Mouse (Mus musculus) A20 (cell line): Measurements from ENCODE around the gene Ern1.
"Not testable (repeated sequence)": the region's sequence is repeated elsewhere in the genome, so short reads cannot be mapped to it uniquely, and the experiment has no call there.

Experiments used
- DNase-seq: peaks from one replicate; pipeline ENCODE4 v3.0.0-alpha.2; 2011; ENCODE audit warnings: low read depth, low spot score

The Ern1 gene

DNA sequence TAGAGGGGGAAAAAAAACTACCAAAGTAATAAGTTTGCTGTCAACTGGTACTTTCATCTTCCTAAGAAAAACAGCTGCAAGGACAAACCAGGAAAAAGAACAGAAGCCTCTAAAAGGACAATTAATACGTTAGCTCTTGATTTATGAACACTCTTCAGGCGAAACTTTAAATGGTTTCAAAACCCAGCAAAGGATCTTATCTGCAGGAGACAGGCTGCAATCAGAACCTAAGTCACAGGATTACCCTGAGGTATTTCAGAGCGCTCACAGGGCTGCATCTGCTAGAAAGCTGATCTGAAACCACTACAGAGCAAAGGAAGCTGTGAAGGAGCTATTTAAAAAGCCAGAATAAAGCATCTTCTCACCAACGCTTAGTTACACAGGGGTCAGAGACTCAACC is 6.0 kb downstream of the Ern1 start:
- peak; percentile 70 for DNase-seq

DNA sequence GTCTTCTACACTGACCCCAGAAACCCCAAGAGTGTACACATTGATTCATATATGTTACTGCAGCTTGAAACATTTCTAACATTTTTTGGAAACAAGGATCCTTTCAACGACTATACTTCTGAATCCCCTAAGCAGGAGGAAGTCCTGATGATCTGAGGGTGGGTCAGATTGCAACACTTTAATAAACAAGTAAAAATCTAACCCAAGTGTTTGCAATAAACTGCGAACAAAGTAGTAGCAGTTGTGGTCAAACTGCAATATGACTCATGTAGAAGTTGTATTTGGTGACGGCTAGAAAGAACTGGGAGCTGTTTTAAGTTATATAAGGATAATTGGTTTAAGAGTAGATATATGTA is 7.1 kb downstream of the Ern1 start:
- no peak for DNase-seq

DNA sequence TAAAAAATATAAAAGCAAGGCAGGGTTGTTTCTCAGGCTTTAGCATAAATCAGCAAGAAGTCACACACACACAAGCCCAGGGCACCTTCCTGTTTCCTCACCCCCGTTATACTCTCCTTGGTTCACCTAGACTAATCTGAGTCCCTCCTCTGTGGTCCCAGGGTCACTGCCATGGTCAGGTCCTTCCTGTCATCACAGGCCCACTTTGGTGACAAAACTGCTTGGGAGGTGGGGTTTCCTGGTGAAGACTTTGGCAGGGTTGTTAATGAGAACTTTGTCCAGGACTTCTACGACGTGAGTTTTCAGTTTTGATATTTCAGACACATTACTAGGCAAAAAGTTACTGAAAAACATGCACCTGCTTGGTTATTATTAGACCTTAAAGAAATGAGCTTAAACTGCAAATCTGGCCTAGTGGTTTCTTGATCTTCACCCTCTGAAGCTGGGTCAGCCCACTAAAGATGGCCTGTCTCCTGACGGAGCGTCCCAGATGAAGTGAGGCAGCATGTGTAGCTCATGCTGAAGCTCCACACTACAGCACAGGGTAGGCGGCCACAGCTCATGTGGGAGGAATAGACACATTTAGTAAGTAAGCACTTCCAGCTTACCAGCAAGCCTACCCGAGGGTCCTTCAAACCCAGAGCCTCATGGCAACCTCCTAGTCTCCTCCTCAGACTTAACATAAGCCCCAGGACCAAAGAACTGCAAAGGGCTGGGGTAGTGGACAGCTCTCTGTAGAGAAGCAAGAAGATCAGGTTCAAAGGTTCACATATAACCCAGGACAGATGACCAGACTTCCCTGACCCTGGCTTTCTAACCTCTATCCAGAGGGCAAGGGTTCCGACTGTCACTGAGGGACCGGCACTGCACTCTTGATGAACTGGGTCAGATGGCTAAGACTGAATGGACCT is 7.8 kb downstream of the Ern1 start:
- DNase-seq: peak; percentile 69

DNA sequence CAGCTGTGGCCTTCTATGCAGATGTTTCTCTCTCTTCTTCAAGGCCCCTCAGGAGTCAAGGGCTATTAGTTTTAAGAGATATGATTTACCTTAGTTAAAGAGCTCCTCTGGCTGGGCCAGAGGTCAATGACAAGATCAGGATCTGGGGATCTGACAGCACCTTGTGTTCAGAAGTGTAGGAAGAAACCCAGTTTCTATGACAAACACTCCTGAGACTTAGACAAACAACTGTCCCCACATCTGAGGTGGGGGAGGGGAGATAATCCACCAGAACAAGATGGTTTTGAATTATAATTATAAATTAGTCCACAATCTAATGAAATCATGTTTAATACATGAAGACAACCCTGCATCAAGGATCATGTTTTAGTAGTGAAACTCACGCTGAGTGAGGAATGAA is 8.9 kb downstream of the Ern1 start:
- DNase-seq: peak; percentile 39

DNA sequence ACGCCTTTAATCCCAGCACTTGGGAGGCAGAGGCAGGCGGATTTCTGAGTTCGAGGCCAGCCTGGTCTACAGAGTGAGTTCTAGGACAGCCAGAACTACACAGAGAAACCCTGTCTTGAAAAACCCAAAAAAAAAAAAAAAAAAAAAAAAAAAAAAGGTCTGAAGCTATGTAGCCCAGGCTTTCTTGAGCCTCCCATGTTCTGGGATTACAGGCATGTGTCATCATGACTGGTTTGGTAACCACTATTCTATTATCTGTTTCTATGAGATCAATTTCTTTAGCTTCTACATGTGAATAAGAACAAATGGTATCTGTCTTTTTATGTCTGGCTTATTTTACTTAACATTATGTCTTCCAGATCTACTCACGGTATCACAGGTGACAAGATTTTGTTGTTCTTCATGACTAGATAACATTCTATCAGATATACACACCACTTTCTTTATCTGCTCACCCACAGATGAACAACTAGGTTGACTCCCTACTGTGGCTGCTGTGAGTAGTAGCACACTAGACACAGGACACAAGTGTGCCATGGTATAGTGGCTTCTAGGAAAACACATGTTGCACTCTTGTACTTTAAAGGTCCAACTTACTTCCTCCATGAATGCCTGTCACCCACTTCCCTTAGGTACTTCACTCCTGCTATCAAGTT is 10.0 kb downstream of the Ern1 start:
- no peak for DNase-seq

DNA sequence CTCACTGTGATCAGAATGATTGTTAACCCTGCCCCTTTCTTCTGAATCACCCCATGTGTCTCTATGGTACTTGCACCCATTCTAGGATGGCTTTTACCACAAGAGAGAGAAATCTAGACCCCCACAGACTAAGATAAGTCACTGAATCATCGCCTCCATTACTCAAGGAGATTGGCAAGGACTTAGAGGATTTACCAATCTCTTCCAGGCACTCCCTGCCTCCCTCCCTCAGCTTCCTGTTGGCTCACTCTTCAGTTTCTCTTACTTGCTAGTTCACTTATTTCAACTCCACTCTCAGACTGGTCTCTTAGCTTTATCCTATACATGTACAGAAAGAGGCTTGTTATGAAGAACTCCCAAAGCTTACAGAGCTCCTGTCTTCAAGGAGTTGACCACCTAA is 12.3 kb downstream of the Ern1 start:
- no peak for DNase-seq

DNA sequence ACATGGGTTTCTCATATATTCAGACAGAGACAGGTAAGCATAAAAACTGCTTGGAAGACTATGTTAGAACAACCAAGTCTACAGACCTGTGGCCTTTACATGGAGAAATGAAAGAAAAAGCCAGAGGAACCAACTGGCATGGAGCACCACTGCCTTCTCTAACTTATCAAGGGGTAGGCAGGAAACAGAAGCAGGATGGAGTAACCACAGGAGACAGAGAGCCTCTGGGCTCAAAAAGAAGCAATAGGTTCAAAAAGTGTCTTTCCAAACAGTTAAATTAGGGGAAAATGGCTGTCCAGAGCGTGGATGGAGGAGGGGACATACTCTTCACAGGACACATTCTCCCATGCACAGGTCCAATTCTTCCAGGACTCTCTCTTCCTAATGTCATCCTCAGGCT is 16.0 kb downstream of the Ern1 start:
- no peak for DNase-seq

DNA sequence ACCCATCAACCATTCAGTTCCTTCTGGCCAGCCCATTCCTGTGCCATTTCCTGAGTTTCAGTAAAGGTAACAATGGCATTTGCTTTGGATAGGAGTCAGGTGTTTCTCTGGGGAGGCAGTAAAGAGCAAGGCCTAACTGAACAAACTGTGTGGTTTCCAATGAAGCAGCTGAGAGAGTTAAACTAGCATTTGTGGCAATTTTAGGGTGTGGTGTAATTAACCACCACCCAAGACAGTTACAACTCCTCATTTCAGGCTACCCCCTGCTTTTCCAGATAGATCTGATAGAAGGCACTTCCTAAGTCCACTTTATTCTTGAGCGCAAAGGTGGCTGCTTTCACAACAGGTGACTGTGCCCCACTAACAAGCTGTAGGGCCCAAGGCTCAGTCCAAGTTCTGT is 19.1 kb downstream of the Ern1 start:
- no peak for DNase-seq

DNA sequence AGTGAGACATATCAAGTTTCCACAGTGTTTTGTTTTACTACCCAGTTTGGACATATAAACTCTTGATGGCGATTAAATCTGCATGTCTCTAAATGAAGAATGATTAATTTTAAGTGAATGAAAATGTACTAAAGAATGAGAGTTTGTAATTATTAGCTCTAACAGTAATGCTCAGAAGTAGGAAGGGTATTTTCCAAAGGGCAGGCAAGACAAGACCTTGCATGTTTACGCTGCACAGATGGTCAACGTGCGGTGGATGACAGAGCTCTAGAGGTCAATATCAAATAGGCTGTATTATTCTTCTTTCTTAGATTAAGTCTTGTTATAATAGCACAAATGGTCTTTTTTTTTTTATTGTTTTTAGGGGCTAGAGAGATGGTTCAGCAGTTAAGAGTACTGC is 21.7 kb downstream of the Ern1 start:
- DNase-seq: no peak

DNA sequence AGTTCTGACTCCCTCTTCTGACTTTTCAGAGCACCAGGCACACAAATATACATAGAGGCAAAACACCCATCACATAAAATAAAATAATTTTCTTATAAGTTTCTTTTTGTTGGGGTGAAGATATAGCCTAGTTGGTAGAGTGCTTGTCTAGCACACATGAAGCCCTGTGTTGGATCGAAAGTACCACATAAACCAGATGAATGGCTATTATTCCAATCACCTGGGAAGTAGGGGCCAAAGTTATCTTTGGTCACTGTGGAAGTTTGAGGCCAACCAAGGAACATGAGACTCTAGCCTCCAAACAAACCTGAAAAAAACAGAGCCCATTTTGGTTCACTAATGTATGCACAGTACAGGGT is 22.1 kb downstream of the Ern1 start:
- no peak for DNase-seq

DNA sequence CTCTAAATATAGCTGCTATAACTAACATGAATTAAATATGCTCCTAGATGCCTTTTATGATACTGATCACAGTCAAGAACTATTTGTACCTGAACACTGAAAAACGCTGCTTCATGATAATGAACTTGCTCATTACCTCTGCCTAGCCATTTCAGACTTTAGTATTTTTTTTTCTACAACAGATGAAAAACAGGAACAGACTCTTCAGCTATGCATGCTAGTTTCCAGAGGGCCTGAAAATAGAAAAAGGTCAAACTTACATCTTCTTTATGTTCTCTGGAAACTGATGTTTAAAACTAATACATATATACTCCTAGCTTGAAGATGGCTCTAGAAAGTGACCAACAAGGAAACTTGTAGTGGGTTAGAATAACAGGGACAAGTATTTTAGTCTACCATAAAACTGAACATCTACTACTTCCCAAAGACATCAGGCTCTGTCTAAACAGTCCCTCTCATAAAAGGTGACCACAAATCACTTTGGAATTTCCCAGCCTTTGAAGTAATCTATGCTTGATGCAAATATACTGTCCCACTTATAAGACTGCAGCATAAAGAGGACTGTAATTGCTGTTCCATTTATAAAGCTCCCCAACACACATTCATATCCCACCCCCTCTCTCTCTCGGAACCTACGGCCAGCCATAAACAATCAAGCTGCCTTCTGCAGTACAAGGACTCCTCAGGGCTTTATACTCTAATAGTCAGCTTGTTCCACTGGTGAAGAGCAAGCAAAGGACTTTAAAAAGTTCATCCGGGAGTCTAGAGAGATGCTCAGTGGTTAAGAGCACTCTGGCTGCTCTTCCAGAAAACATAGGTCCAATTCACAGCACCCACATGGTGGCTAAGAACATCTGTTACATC is 22.7 kb downstream of the Ern1 start:
- peak; percentile 30 for DNase-seq

DNA sequence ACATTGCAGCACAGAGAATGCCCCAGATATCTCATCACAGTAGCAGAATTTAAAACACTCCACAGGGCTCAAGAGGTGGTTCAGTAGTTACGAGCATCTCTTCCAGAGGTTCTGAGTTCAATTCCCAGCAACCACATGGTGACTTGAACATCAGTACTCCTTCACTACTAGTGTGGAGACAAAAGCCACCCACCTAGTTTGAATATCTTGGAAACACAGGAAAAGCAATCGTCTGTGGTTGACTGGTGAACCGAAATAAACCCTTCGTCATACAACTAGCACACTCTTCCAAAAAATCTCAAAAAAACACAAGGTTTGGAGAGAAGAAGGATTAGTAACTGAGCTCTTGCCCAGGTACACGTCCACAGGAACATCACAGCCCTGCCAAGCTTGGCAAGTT is 23.8 kb downstream of the Ern1 start:
- DNase-seq: no peak

DNA sequence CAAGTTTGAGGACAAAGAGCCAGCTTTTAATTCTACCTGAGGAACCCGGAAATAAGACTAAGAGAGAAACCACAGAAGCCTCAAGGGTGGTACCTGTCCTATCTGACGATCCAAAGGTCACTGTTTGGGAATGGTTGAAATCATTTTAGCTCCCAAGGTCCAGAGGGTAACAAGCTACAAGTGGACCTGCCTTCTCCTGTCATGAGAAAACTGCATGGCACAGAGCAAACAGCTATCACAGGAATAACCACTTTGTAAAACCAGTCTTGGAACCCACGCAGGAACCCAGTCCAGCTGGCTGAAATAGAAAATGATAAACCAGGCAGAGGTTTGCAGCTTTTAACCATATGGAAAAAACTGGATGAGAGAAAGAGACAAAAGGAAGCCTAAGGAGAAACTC is 25.3 kb downstream of the Ern1 start:
- DNase-seq: no peak

DNA sequence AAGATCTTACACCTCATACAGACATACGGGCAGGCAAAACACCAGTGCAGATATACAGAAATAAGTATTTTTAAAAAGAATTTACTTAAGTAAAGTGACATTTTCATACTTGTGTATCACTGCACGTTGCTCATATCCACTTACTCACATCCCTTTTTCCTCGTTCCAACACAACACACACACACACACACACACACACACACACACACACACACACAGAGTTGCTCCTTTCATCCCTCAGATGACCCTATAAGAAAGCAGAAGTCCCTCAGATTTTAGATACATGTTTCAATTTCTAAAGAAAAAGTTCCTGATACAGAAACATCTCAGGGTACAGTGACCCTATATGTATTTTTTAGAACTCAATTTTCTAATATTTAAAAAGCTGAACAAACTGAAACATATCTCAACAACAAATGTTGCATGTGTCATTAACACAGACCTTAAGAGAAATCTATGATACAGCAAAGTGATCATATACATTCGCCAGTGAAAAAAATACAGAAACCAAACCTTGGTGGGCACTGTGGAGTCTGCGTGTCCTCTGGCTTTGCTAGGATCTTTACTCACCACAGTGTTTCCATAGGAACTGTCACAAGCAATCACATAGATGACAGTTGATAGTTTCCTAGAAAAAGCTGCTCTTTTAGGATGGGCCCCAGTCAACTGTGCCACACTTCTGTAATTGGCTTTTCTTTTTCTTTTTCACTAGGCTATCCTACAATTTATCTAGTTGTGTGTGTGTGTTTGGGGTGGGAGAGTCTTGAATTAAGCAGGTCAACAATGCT is 26.3 kb downstream of the Ern1 start:
- peak; percentile 22 for DNase-seq

DNA sequence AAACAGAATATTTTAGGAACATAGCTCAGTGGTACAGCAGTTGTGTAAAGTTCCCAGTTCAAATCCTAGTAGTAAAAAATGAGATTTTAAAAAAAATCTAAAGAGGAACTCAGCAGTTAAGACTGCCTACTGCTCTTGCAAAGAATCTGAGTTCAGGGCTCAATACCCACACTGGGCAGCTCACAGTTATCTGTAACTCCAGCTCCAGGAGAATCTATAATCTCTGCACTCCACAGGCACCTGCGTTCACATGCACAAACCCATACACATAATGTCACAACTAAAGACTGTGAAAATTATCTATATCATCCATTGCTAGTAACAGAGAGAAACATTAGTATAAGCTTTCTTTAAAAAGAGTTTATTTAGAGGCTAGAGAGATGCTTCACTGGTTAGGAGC is 27.0 kb downstream of the Ern1 start:
- DNase-seq: no peak

DNA sequence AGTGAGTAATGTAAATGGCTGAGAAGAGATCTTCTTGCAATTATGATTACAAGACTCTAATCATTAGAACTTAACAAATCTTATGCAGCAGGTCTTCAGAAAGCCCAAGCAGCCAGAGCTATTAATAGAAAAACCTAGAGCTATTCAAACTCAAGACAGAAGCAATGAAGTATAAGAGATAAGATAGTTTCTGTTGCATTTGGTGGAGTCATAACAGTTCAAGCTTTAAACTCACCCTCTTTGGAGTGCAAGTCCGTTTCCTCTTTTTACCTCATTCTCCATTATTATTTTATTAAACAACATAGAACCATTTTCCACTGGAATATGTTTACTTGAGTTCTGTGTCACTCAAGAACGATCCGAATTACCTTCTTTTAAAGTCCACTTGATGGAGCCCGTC is 29.1 kb downstream of the Ern1 start:
- no peak for DNase-seq

DNA sequence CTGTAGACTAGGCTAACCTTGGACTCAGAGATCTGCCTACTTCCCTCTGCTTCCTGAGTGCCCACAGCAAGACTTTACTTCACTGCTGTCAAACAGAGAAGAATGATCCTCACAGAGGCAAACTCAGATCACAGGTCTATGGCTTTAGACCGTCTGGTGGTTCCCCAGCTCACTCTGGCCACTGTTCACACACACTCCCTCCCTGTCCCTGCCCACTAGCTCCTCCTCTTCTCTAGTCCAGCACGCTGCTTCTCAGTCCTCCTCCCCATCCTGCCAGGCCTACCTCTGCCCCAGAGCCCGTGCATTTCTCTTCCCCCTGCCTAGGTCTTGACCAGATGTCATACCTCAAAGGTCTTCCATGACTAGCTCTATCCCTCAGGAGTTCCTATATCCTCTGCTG is 44.0 kb downstream of the Ern1 start:
- no peak for DNase-seq

DNA sequence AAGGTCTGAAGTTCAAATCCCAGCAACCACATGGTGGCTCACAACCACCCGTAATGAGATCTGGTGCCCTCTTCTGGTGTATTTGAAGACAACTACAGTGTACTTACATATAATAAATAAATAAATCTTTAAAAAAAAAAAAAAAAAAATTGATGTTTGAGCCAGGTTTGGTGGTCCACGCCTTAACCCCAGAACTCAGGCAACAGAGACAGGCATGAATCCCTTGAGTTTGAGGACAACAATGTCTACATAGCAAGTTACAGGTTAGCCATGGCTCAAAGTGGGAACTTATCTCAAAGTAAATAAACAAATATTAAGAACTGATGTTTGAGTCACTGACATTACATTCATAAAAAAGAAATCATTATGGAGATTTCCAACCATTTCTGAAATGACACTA is 45.1 kb downstream of the Ern1 start:
- DNase-seq: not testable (repeated sequence)

DNA sequence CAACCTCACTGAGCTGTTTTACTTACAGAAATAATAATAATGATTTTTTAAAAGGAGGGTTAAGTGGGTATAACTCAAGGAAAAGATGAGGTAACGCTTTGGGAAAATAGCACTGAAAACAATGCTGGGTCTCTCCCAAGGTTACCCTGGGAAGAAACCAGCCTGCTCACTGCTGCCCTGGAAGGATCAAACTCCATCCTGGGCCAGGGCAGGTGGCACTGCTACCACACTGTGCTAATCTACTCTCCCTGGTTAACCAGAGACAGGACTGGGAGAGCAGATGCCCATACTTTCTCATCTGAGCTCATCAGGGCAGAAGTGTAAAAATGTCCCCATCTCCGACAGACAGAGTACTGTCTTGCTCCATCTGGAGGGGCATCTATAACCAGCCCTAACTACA is 47.3 kb downstream of the Ern1 start:
- DNase-seq: no peak

DNA sequence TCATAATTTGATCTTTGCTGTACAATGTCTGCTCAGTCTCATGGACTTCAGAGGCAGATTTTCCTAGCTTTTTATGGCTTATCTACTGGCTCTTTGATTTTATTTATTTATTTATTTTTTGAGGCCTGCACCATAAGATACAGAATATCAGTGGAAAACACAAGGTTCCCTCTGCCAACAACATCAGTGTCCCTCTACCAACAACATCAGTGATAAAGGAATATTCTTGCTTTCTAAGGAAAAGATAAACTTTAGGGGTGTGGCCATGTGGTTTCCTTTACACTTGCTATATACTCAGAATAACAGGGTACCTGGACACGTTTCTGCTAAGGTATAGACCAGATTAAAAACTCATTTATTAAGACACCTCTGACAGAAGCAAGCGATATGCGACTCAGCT is 48.3 kb downstream of the Ern1 start:
- DNase-seq: no peak

DNA sequence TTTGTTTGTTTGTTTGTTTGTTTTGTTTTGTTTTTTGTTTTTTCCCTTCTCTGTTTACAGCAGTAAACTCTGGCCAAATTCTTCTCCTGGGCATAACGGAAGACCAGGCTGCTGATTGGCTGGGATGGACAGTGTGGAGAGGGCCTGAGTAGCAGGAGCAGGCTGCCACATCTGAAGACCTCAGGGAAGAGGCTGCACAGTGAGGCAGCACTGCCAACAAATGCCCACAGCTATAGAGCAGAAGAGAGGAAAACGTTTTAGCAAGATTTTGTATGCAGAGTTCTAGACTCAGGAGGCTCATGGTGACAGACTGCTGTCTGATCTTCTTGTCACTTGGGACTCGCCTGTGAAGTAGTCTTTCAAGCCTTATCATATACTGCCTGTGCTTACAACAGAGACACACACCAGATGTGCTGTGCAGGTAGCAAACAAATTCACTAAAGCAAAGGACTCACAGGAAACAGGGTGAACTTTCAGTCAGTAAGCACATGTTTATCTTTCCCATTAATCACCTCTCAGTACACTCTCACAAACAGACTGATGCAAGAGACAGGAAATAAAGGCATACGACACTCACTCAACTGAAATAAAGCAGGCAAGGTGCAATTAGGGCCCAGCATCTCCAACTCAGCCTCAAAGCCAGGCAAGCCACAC is 49.0 kb downstream of the Ern1 start:
- DNase-seq: peak; percentile 49
